Mouse (Mus musculus) intestine, postnatal 0 days (tissue): ENCODE results near the gene Camkk1. TPM values are rescaled to one million over a fixed set of nuclear protein-coding genes. Genes with fewer than 3 reads are reported as not detected.

Experiments used
- ATAC-seq: fragments of 200-750 bp; cut with Nextera tagmentation; 2 replicates; pipeline ENCODE4 v1.8.0; 2017; ENCODE audit warnings: mild to moderate bottlenecking, moderate TSS enrichment, moderate library complexity
- H3K27ac ChIP-seq: fragments of 300-500 bp; sonication (generic); 2 replicates; pipeline ENCODE4 v1.5.1; 2014; ENCODE audit warnings: mild to moderate bottlenecking, low read depth, low read length, moderate library complexity
- H3K27me3 ChIP-seq: fragments of 300-500 bp; sonication (generic); replicated peaks from 2 replicates; pipeline ENCODE4 v1.6.1; 2014; ENCODE audit warnings: low read length, mixed read lengths; ENCODE audit not compliant: control insufficient read depth, insufficient read depth
- H3K36me3 ChIP-seq: fragments of 300-500 bp; sonication (generic); 2 replicates; pipeline ENCODE4 v1.6.1; 2014; ENCODE audit warnings: mild to moderate bottlenecking, moderate library complexity; ENCODE audit not compliant: control insufficient read depth, insufficient read depth
- H3K4me1 ChIP-seq: fragments of 300-500 bp; sonication (generic); replicated peaks from 2 replicates; pipeline ENCODE4 v1.6.1; 2014; ENCODE audit warnings: antibody characterized with exemption, low read length, mixed read lengths; ENCODE audit not compliant: control insufficient read depth, insufficient read depth
- H3K4me2 ChIP-seq: fragments of 300-500 bp; sonication (generic); replicated peaks from 2 replicates; pipeline ENCODE4 v1.6.1; 2014; ENCODE audit warnings: low read depth, mild to moderate bottlenecking, moderate library complexity
- H3K4me3 ChIP-seq: fragments of 300-500 bp; sonication (generic); 2 replicates; pipeline ENCODE4 v1.5.1; 2014; ENCODE audit warnings: low read depth, low read length
- H3K9ac ChIP-seq: fragments of 300-500 bp; sonication (generic); 2 replicates; pipeline ENCODE4 v1.6.1; 2014; ENCODE audit warnings: mild to moderate bottlenecking, low read depth, low read length
- H3K9me3 ChIP-seq: fragments of 300-500 bp; sonication (generic); 2 replicates; pipeline ENCODE4 v1.6.1; 2016; ENCODE audit warnings: mixed run types; ENCODE audit not compliant: control insufficient read depth
- CTCF ChIP-seq: sonication (generic); IDR thresholded peaks from 2 replicates; pipeline ENCODE4 v1.5.1; 2016; ENCODE audit warnings: low read depth, mild to moderate bottlenecking, control low read depth, antibody characterized with exemption, moderate library complexity
- WGBS: fragments of 180-500 bp; shearing (Covaris S2); extraction: QIAGEN DNeasy Blood & Tissue Kit; methylation state at CpG from one replicate; pipeline ENCODE4 v1.1.7; 2014; 5-methylcytosine and 5-hydroxymethylcytosine counted together
- polyA plus RNA-seq: library from polyadenylated mRNA; unstranded; fragments of >200 nt; fragmentation: Nextera tagmentation; extraction: Ambion mirVana; gene quantifications from 2 replicates; pipeline ENCODE4 v1.2.1, GENCODE M21; 2015

The Camkk1 gene
- polyA plus RNA-seq, 1 experiment from 2014 or later = 3.5 TPM

- Histone ChIP-seq H3K9me3 (no peaks in the 10 kb centered on the region), H3K4me3 (no peak overlapping the region), H3K27me3 (no peaks in the 10 kb centered on the region), H3K4me1 (peaks cover 18% of the 10 kb centered on the region), H3K9ac (no peak overlapping the region), H3K36me3 (no peaks in the 10 kb centered on the region; the same call in 1 of the 2 replicates), H3K4me2 (peak overlapping the region; percentile 3; the same call in 1 of the 2 replicates), H3K27ac (no peak overlapping the region)
- ATAC-seq = peak; percentile 42; the same call in 1 of the 2 replicates
- no peak for TF ChIP-seq CTCF
- WGBS = 37% methylated on average over 8 of the region's 8 CpGs
These were observed 8.2 kb downstream of the Camkk1 start for GRCm38 (mm10) chr11:73026961-73027360.

DNA sequence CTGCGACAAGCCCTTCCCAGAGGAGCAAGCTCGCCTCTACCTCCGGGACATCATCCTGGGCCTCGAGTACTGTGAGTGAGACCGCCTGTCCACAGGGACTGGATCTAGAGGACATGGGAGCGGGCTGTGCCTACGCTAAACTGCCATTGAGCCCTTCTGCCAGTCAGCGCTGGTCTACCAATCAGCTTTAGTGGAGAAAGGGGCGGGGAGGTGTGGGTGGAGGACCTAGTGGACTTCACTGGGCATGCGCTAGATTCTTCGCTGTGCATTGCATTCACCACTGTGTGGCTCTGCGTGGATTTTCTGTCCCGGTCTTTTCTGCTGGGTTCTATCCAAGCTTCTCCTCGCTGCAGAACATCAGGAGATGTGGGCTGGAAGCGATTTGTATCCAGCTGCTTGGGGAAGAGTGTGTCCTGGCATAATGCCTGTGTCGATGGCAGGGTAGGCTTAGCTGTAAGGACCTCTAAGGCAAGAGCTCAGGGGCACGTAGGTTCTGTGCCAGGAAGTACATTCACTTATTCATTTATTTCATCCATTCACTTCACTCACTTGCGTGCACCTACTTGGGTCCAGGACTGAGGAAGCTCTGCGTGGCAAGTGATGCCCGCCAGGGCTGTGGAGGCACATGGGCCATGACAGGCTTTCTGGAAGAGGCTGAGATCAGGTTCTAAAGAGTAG is 12.2 kb downstream of the Camkk1 start:
- WGBS = 25% methylated on average over 20 of the region's 20 CpGs
- Histone ChIP-seq H3K4me1 (no peaks in the 10 kb centered on the region), H3K27me3 (no peaks in the 10 kb centered on the region), H3K4me2 (peak overlapping the region; percentile 70), H3K9ac (0 out of 2 replicates have a peak overlapping the region, but pooled peaks have one; percentile 31), H3K9me3 (no peaks in the 10 kb centered on the region), H3K36me3 (no peaks in the 10 kb centered on the region; the same call in 1 of the 2 replicates), H3K4me3 (peak overlapping the region; percentile 24), H3K27ac (no peak overlapping the region; the same call in 1 of the 2 replicates)
- peak; percentile 54 for TF ChIP-seq CTCF
- peak; percentile 80 for ATAC-seq

DNA sequence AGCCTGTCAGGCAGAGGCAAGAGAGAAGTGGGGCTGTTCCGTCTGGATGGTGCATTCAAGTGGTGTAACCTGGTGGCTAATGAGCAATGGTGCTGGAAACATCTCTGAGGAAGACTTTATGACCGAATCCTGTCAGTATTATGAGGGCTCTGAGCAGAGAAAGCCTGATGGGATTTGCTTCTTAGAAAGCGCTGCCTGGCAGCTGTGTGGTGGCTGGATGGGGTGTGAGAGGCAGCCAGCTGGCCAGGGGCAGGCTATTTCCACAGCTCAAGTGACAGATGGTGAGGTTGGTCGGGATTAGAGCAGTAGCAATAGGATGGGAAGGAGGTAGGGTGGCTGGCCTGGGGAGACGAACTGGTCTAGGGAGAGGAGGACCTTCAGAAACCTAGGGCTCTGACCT is 12.7 kb downstream of the Camkk1 start:
- no peak overlapping the region for H3K4me3 ChIP-seq
- no peak for ATAC-seq
- no peaks in the 10 kb centered on the region for H3K9me3 ChIP-seq
- peak overlapping the region; percentile 70; the same call in 1 of the 2 replicates for H3K4me2 ChIP-seq
- TF ChIP-seq CTCF = no peak
- H3K27ac ChIP-seq = no peak overlapping the region
- H3K9ac ChIP-seq = no peak overlapping the region
- H3K27me3 ChIP-seq = no peaks in the 10 kb centered on the region
- H3K36me3 ChIP-seq = no peaks in the 10 kb centered on the region; the same call in 1 of the 2 replicates
- no peaks in the 10 kb centered on the region for H3K4me1 ChIP-seq
- WGBS = 79% methylated on average over 5 of the region's 5 CpGs

GRCm38 (mm10) chr11:73036077-73036476 is 17.3 kb downstream of the Camkk1 start:
- H3K27ac ChIP-seq = no peak overlapping the region
- TF ChIP-seq CTCF = no peak
- H3K9me3 ChIP-seq = no peaks in the 10 kb centered on the region
- no peak overlapping the region for H3K9ac ChIP-seq
- no peaks in the 10 kb centered on the region for H3K27me3 ChIP-seq
- 78% methylated on average over 7 of the region's 7 CpGs for WGBS
- H3K4me1 ChIP-seq = no peaks in the 10 kb centered on the region
- H3K4me3 ChIP-seq = no peak overlapping the region
- ATAC-seq = no peak
- peaks cover 9% of the 10 kb centered on the region; the same call in 1 of the 2 replicates for H3K36me3 ChIP-seq
- H3K4me2 ChIP-seq = no peak overlapping the region

- H3K4me3 ChIP-seq = no peak overlapping the region
- H3K27me3 ChIP-seq = no peaks in the 10 kb centered on the region
- H3K4me1 ChIP-seq = no peaks in the 10 kb centered on the region
- peak; percentile 76 for ATAC-seq
- no peak overlapping the region for H3K9ac ChIP-seq
- no peaks in the 10 kb centered on the region for H3K9me3 ChIP-seq
- no peak for TF ChIP-seq CTCF
- H3K36me3 ChIP-seq = peaks cover 9% of the 10 kb centered on the region; the same call in 1 of the 2 replicates
- no peak overlapping the region for H3K27ac ChIP-seq
- WGBS = 39% methylated on average over 6 of the region's 6 CpGs
- H3K4me2 ChIP-seq = no peak overlapping the region
These were observed 18.1 kb downstream of the Camkk1 start for GRCm38 (mm10) chr11:73036889-73037288.

DNA sequence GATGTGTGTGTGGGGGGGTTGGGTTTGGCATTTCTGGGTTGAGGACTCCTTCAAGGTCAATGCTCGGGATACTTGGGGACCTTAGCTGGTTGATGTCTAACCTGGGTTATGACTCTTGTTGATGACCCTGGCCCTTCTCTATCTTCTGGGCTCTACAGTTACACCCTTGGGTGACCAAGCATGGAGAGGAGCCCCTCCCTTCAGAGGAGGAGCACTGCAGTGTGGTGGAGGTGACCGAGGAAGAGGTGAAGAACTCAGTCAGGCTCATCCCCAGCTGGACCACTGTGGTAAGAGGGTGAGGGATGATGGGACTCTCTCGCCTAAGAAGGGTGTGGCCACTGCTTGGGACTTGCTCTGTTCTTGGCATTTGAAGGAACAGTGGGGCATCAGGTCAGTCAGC is 18.9 kb downstream of the Camkk1 start:
- no peak overlapping the region for H3K27ac ChIP-seq
- WGBS = 87% methylated on average over 3 of the region's 3 CpGs
- no peak for ATAC-seq
- no peaks in the 10 kb centered on the region for H3K27me3 ChIP-seq
- no peak overlapping the region for H3K9ac ChIP-seq
- H3K36me3 ChIP-seq = peaks cover 9% of the 10 kb centered on the region; the same call in 1 of the 2 replicates
- no peak for TF ChIP-seq CTCF
- no peaks in the 10 kb centered on the region for H3K9me3 ChIP-seq
- no peak overlapping the region for H3K4me3 ChIP-seq
- H3K4me2 ChIP-seq = no peak overlapping the region
- H3K4me1 ChIP-seq = no peaks in the 10 kb centered on the region
